Mouse (Mus musculus) cerebellum, adult 2 months (tissue): ENCODE results near the gene Adamts7.

ENCODE experiments used
- CTCF ChIP-seq: fragments of 200-500 bp; IDR thresholded peaks from 2 replicates; pipeline ENCODE4 v1.5.1; 2011; ENCODE audit warnings: low read depth, mild to moderate bottlenecking, control low read depth, low read length, moderate library complexity, borderline replicate concordance; ENCODE audit not compliant: insufficient read depth
- POLR2A ChIP-seq: fragments of 200-500 bp; IDR thresholded peaks from 2 replicates; pipeline ENCODE4 v1.6.1; 2011; ENCODE audit warnings: low read length, control low read depth, borderline replicate concordance; ENCODE audit not compliant: insufficient read depth

- no peak for TF ChIP-seq CTCF
- no peak for TF ChIP-seq POLR2A
Observed at GRCm38 (mm10) chr9:90124156-90124872, 38.6 kb upstream of the Adamts7 start.
